Mouse (Mus musculus) stomach, embryonic 14.5 days (tissue): ENCODE data around the gene Elk4. TPM values are rescaled to one million over a fixed set of nuclear protein-coding genes. Genes with fewer than 3 reads are reported as not detected.

Source experiments
- ATAC-seq: fragments of 200-750 bp; cut with Nextera tagmentation; 2 replicates; pipeline ENCODE4 v1.8.0; 2017; ENCODE audit warnings: low read depth, moderate TSS enrichment; ENCODE audit not compliant: insufficient number of reproducible peaks, insufficient read depth, low FRiP score
- H3K27ac ChIP-seq: fragments of 300-500 bp; sonication (generic); 2 replicates; pipeline ENCODE4 v1.5.1; 2014; ENCODE audit warnings: mild to moderate bottlenecking, low read length, moderate library complexity, mixed read lengths
- H3K27me3 ChIP-seq: fragments of 300-500 bp; sonication (generic); 2 replicates; pipeline ENCODE4 v1.6.1; 2014; ENCODE audit warnings: low read length, control low read depth, mixed read lengths; ENCODE audit not compliant: control insufficient read depth, insufficient read depth
- H3K36me3 ChIP-seq: fragments of 300-500 bp; sonication (generic); 2 replicates; pipeline ENCODE4 v1.6.1; 2014; ENCODE audit warnings: mild to moderate bottlenecking, control low read depth, low read length, moderate library complexity, mixed read lengths; ENCODE audit not compliant: control insufficient read depth, insufficient read depth
- H3K4me1 ChIP-seq: fragments of 300-500 bp; sonication (generic); 2 replicates; pipeline ENCODE4 v1.6.1; 2014; ENCODE audit warnings: low read length, control low read depth, mixed read lengths; ENCODE audit not compliant: control insufficient read depth, insufficient read depth
- H3K4me2 ChIP-seq: fragments of 300-500 bp; sonication (generic); replicated peaks from 2 replicates; pipeline ENCODE4 v1.6.1; 2014; ENCODE audit warnings: low read depth, low read length, control low read depth
- H3K4me3 ChIP-seq: fragments of 300-500 bp; sonication (generic); 2 replicates; pipeline ENCODE4 v1.5.1; 2014; ENCODE audit warnings: low read depth, low read length, control low read depth
- H3K9ac ChIP-seq: fragments of 300-500 bp; sonication (generic); replicated peaks from 2 replicates; pipeline ENCODE4 v1.6.1; 2014; ENCODE audit warnings: low read depth, mild to moderate bottlenecking, control low read depth, low read length, moderate library complexity, mixed read lengths
- H3K9me3 ChIP-seq: fragments of 300-500 bp; sonication (generic); 2 replicates; pipeline ENCODE4 v1.6.1; 2016; ENCODE audit warnings: low read depth, low read length, control low read depth; ENCODE audit not compliant: control insufficient read depth
- WGBS: fragments of 180-500 bp; shearing (Covaris S2); extraction: QIAGEN DNeasy Blood & Tissue Kit; methylation state at CpG from one replicate; pipeline ENCODE4 v1.1.7; 2014; 5-methylcytosine and 5-hydroxymethylcytosine counted together
- polyA plus RNA-seq: library from polyadenylated mRNA; unstranded; fragments of >200 nt; fragmentation: Nextera tagmentation; extraction: Ambion mirVana; gene quantifications from 2 replicates; pipeline ENCODE4 v1.2.1, GENCODE M21; 2014

Gene Elk4
- 35.7 and 38.2 TPM in 2 replicates for polyA plus RNA-seq

GRCm38 (mm10) chr1:132007282-132007815 lies at the start of gene Elk4:
Gene Elk4 (plus strand): TSS chr1:132007607.
- Histone ChIP-seq H3K27me3 (no peaks in the 10 kb centered on the region), H3K4me1 (peaks cover 7% of the 10 kb centered on the region; the same call in 1 of the 2 replicates), H3K4me2 (peak within 1 kb of the TSS; percentile 81), H3K9me3 (no peaks in the 10 kb centered on the region), H3K27ac (peak within 1 kb of the TSS; percentile 99), H3K4me3 (peak within 1 kb of the TSS; percentile 90), H3K36me3 (no peaks in the 10 kb centered on the region), H3K9ac (peak within 1 kb of the TSS; percentile 98)
- peak; percentile 92 for ATAC-seq
- under 1% methylated on average over 60 of the region's 61 CpGs for WGBS

DNA sequence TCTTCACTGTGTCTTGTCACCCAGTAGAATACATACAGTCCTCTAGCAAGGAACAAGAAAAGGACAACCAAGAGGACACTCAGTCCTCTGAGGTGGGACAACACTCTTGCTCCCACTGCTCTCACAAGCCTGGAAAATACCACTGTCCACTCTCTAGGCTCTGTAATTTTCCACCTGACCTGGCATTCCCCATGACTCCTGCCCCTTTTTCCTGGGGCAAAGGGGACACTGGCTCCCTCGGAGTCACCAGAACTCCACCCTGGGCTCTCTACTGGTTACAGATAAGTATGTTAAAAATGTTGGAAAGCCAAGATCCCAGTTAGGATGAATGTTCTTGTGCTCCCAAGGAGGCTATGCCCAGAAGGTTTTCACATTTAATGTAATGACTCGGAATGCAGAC lies 46.4 kb upstream of the Elk4 start:
- H3K4me3 ChIP-seq = no peak overlapping the region
- H3K36me3 ChIP-seq = no peaks in the 10 kb centered on the region
- H3K27ac ChIP-seq = no peak overlapping the region
- 72% methylated on average over 2 of the region's 2 CpGs for WGBS
- 0 out of 2 replicates have a peak, but pooled peaks cover 7% of the 10 kb centered on the region for H3K27me3 ChIP-seq
- no peak overlapping the region for H3K9ac ChIP-seq
- ATAC-seq = no peak
- H3K4me2 ChIP-seq = no peak overlapping the region
- no peaks in the 10 kb centered on the region for H3K4me1 ChIP-seq
- no peaks in the 10 kb centered on the region for H3K9me3 ChIP-seq

GRCm38 (mm10) chr1:131962606-131963084 lies 44.8 kb upstream of the Elk4 start, which contains the start of gene Slc45a3:
Gene Slc45a3 (plus strand): TSS chr1:131962967.
- Histone ChIP-seq H3K36me3 (no peaks in the 10 kb centered on the region), H3K4me1 (no peaks in the 10 kb centered on the region), H3K4me3 (peak within 1 kb of the TSS; percentile 65), H3K9me3 (no peaks in the 10 kb centered on the region), H3K9ac (peak within 1 kb of the TSS; percentile 34; the same call in 1 of the 2 replicates), H3K27ac (no peak within 1 kb of the TSS), H3K4me2 (peak within 1 kb of the TSS; percentile 88), H3K27me3 (0 out of 2 replicates have a peak, but pooled peaks cover 7% of the 10 kb centered on the region)
- ATAC-seq = peak; percentile 77; the same call in 1 of the 2 replicates
- WGBS = under 1% methylated on average over 35 of the region's 35 CpGs

DNA sequence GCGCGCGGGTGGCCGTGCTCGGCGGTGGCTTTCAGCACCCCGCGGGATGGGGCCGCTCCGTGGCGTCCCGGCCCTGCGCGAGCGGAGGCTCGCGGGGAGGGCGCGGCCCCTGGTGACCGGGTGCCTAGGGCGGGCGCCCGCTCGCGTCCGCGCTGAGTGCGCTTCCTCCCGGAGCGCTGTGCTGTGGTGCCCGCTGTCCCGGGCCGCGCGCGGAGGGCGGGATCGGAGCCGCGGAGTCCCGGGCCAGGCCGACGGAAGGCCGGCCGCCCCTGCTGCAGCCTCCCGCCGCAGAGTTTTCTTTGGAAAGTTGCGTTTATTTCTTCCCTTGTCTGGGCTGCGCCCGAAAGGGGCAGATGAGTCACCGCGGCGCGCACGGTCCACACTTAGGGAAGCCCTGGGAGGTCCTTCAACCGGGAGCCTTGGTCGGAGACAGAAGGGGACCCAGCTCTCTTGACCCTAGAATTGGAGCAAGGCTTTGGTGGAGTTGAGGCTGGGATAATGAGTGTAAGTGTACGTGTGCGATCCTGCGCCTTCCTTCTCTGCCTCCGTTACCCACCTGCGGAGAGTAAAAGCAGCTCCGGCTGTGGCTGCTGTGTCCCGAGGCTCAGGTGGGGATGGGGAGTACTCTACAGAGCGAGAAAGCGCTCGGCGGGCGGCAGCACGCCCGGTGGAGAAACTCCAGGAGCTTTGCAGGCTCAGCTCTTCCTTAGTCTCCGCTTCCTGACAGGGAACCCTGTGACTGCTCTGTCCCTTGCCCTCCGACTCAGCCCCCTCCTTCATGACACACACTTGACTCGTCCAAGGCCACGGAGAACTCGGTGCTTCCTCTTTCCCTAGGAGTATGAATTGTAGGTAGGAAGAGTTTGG lies 44.1 kb upstream of the Elk4 start:
- H3K27me3 ChIP-seq = 0 out of 2 replicates have a peak, but pooled peaks cover 7% of the 10 kb centered on the region
- under 1% methylated on average over 76 of the region's 76 CpGs for WGBS
- no peaks in the 10 kb centered on the region for H3K4me1 ChIP-seq
- H3K4me2 ChIP-seq = peak overlapping the region; percentile 88
- H3K4me3 ChIP-seq = peak overlapping the region; percentile 65
- H3K9me3 ChIP-seq = no peaks in the 10 kb centered on the region
- peak overlapping the region; percentile 34; the same call in 1 of the 2 replicates for H3K9ac ChIP-seq
- H3K36me3 ChIP-seq = no peaks in the 10 kb centered on the region
- peak; percentile 68 for ATAC-seq
- no peak overlapping the region for H3K27ac ChIP-seq

DNA sequence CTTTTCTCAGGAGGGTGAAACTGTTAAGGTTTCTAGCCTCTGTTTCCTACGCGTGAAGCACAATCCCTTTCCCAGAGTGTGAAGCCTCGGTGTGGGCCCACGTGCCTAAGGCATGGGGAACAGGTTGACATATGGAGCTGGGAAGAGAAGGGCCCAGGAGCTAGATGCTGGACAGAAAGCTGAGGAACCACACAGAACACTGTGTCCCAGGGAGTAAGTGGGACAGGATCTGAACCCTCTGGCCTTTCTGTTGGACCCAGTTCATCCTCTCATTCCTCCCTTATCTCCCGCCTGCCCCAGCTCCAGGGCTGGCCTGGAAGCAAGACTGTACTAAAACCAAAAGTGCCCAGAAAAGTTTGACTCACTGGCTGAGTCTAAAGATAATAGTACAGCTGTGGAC lies 43.3 kb upstream of the Elk4 start:
- no peaks in the 10 kb centered on the region for H3K9me3 ChIP-seq
- H3K4me2 ChIP-seq = peak overlapping the region; percentile 88; the same call in 1 of the 2 replicates
- ATAC-seq = no peak
- H3K36me3 ChIP-seq = no peaks in the 10 kb centered on the region
- WGBS = 52% methylated on average over 5 of the region's 5 CpGs
- no peak overlapping the region for H3K9ac ChIP-seq
- no peak overlapping the region for H3K27ac ChIP-seq
- peak overlapping the region; percentile 65 for H3K4me3 ChIP-seq
- no peaks in the 10 kb centered on the region for H3K4me1 ChIP-seq
- 0 out of 2 replicates have a peak, but pooled peaks cover 7% of the 10 kb centered on the region for H3K27me3 ChIP-seq

DNA sequence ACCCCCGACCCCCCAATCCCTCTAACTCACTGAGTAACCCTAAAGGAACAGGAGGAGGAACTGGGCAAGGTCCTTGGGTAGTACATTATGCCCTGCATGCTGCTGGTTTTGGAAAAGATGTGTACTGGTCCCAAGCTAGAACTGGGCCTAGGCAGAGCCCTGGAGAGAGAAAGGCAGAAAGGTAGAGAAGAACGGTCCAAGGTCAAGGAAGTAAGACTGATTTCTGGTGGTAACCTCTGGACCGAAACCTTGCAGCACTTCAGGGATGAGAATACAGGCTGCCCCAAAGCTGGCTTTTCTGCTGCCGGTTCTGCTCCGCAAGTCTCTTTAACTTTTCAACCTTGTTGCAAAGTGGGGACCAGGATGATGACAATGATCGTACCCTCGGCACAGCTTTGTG lies 42.8 kb upstream of the Elk4 start:
- ATAC-seq = no peak
- no peak overlapping the region for H3K27ac ChIP-seq
- no peaks in the 10 kb centered on the region for H3K4me1 ChIP-seq
- H3K9me3 ChIP-seq = no peaks in the 10 kb centered on the region
- H3K4me3 ChIP-seq = no peak overlapping the region
- no peak overlapping the region for H3K9ac ChIP-seq
- H3K4me2 ChIP-seq = no peak overlapping the region
- H3K36me3 ChIP-seq = no peaks in the 10 kb centered on the region
- 0 out of 2 replicates have a peak, but pooled peaks cover 7% of the 10 kb centered on the region for H3K27me3 ChIP-seq
- 79% methylated on average over 7 of the region's 7 CpGs for WGBS

DNA sequence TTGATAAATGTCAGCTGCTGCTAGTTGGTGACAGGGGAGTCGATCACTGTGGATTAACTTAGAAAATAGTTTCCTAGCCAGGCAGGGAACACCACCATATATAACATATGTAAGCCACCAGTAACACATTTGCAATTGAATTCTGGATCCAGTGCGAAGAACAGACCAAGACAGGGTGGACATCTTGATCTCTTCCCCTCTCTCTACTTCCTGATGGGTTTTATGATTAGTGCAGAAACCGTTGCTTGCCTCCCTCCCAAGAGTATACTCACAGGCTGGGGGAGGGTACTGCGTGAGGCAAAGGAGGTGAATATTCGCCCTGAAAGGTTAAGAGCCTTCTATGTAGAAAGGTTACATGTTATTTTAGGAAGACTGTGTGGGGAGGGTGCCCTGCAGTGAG lies 41.6 kb upstream of the Elk4 start:
- Histone ChIP-seq H3K27ac (no peak overlapping the region), H3K9ac (no peak overlapping the region), H3K27me3 (0 out of 2 replicates have a peak, but pooled peaks cover 7% of the 10 kb centered on the region), H3K9me3 (no peaks in the 10 kb centered on the region), H3K36me3 (no peaks in the 10 kb centered on the region), H3K4me1 (peaks cover 7% of the 10 kb centered on the region; the same call in 1 of the 2 replicates), H3K4me2 (no peak overlapping the region), H3K4me3 (no peak overlapping the region)
- WGBS = 29% methylated on average over 5 of the region's 5 CpGs
- ATAC-seq = no peak

GRCm38 (mm10) chr1:131967336-131967735 lies 40.1 kb upstream of the Elk4 start:
- no peak overlapping the region for H3K4me3 ChIP-seq
- WGBS = 64% methylated on average over 7 of the region's 7 CpGs
- no peaks in the 10 kb centered on the region for H3K36me3 ChIP-seq
- no peak overlapping the region for H3K27ac ChIP-seq
- H3K4me1 ChIP-seq = peaks cover 22% of the 10 kb centered on the region
- H3K9me3 ChIP-seq = no peaks in the 10 kb centered on the region
- H3K27me3 ChIP-seq = 0 out of 2 replicates have a peak, but pooled peaks cover 5% of the 10 kb centered on the region
- H3K4me2 ChIP-seq = no peak overlapping the region
- no peak overlapping the region for H3K9ac ChIP-seq
- no peak for ATAC-seq
